Mouse (Mus musculus) T-helper 17 cell (primary cell): ENCODE measurements around the gene Pik3r5.

Source experiments
- in situ Hi-C, 2 experiments: fragments of 300-600 bp; cut with MboI, MseI; formaldehyde crosslinking; loops; 1 replicate in 1 of 2; 2 replicates in 1 of 2; pipeline ENCODE4 v1.15.1; 2025; ENCODE audit warnings: high pct_unique_total_duplicates in 2 of 2

Pik3r5 gene

GRCm38 (mm10) chr11:68502902-68503629 lies 71.1 kb downstream of the Pik3r5 start, which contains the start of gene Pik3r6:
Gene Pik3r6 (plus strand): TSS chr11:68503019.
- in situ Hi-C loops: no loop called here

- in situ Hi-C loops: no loop called here
These were observed 73.0 kb downstream of the Pik3r5 start for GRCm38 (mm10) chr11:68504913-68505312.

GRCm38 (mm10) chr11:68507246-68507645 lies 75.3 kb downstream of the Pik3r5 start:
- in situ Hi-C loops: no loop called here

- in situ Hi-C loops: no loop called here
These were observed 76.7 kb downstream of the Pik3r5 start for GRCm38 (mm10) chr11:68508619-68509018.

GRCm38 (mm10) chr11:68509194-68509593 lies 77.3 kb downstream of the Pik3r5 start:
- in situ Hi-C loops: no loop called here

GRCm38 (mm10) chr11:68513969-68514368 lies 82.0 kb downstream of the Pik3r5 start:
- in situ Hi-C loops: no loop called here

GRCm38 (mm10) chr11:68519362-68519761 lies 87.4 kb downstream of the Pik3r5 start:
- in situ Hi-C loops: no loop called here

- in situ Hi-C loops: no loop called here
These were observed 87.9 kb downstream of the Pik3r5 start for GRCm38 (mm10) chr11:68519815-68520214.

GRCm38 (mm10) chr11:68520439-68520838 lies 88.5 kb downstream of the Pik3r5 start:
- in situ Hi-C loops: no loop called here

- in situ Hi-C loops: no loop called here
These were observed 89.4 kb downstream of the Pik3r5 start for GRCm38 (mm10) chr11:68521352-68521751.

- in situ Hi-C loops: no loop called here
These were observed 94.5 kb downstream of the Pik3r5 start for GRCm38 (mm10) chr11:68526441-68526840.

- in situ Hi-C loops: no loop called here
These were observed 99.3 kb downstream of the Pik3r5 start for GRCm38 (mm10) chr11:68531066-68531806.

GRCm38 (mm10) chr11:68531941-68532535 lies 100.1 kb downstream of the Pik3r5 start:
- in situ Hi-C loops: no loop called here

GRCm38 (mm10) chr11:68532773-68533172 lies 100.9 kb downstream of the Pik3r5 start:
- in situ Hi-C loops: no loop called here

GRCm38 (mm10) chr11:68533971-68534475 lies 102.1 kb downstream of the Pik3r5 start:
- in situ Hi-C loops: no loop called here

- in situ Hi-C loops: no loop called here
These were observed 104.1 kb downstream of the Pik3r5 start for GRCm38 (mm10) chr11:68536026-68536425.

GRCm38 (mm10) chr11:68536465-68536864 lies 104.5 kb downstream of the Pik3r5 start:
- in situ Hi-C loops: no loop called here

GRCm38 (mm10) chr11:68539621-68540020 lies 107.7 kb downstream of the Pik3r5 start:
- in situ Hi-C loops: no loop called here

GRCm38 (mm10) chr11:68544554-68544953 lies 112.6 kb downstream of the Pik3r5 start:
- in situ Hi-C loops: no loop called here

GRCm38 (mm10) chr11:68545172-68545571 lies 113.3 kb downstream of the Pik3r5 start:
- in situ Hi-C loops: no loop called here

- in situ Hi-C loops: no loop called here
These were observed 113.8 kb downstream of the Pik3r5 start for GRCm38 (mm10) chr11:68545682-68546222.
